Mouse (Mus musculus): ENCODE results near the gene Mymx. TPM values are rescaled to one million over a fixed set of nuclear protein-coding genes. Genes with fewer than 3 reads are reported as not detected.
A peak's percentile ranks its signal among the peaks of the same experiment; 100 is the strongest.

Gene Mymx
- total and polyA plus RNA-seq, 2 experiments from 2014 or later, result not detected

DNA sequence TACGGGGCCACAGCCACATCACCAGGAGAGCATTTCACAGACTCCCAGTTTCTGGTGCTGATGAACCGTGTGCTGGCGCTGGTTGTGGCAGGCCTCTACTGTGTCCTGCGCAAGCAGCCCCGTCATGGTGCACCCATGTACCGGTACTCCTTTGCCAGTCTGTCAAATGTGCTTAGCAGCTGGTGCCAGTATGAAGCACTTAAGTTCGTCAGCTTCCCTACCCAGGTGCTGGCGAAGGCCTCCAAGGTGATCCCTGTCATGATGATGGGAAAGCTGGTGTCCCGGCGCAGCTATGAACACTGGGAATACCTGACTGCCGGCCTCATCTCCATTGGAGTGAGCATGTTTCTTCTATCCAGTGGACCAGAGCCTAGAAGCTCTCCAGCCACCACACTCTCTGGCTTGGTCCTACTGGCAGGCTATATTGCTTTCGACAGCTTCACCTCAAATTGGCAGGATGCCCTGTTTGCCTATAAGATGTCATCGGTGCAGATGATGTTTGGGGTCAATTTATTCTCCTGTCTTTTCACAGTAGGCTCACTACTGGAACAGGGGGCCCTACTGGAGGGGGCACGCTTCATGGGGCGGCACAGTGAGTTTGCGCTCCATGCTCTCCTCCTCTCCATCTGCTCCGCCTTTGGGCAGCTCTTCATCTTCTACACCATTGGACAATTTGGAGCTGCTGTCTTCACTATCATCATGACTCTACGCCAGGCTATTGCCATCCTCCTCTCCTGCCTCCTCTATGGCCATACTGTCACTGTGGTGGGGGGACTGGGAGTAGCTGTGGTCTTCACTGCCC lies 35.3 kb downstream of the Mymx start:
- no peak for DNase-seq (ENCODE audit: low spot score)
- H3K27ac ChIP-seq, result peak overlapping the region; percentile 22; the same call in 1 of the 2 replicates
- 61% methylated on average over 18 of the region's 18 CpGs for WGBS

GRCm38 (mm10) chr17:45566031-45566359 lies 35.9 kb downstream of the Mymx start:
- Histone ChIP-seq H3K4me1 (ENCODE audit: insufficient read depth, low read length) (peaks cover 9% of the 10 kb centered on the region; the same call in 1 of the 2 replicates), H3K27ac (no peak overlapping the region)

More for the DNA sequence above, 35.3 kb downstream of the Mymx start:
- Histone ChIP-seq H3K4me1 (ENCODE audit: insufficient read depth, low read length) (peaks cover 9% of the 10 kb centered on the region; the same call in 1 of the 2 replicates), H3K27me3 (ENCODE audit: insufficient read depth, low read length) (no peaks in the 10 kb centered on the region), H3K36me3 (ENCODE audit: insufficient read depth, low read length) (peaks cover 58% of the 10 kb centered on the region), H3K4me2 (ENCODE audit: low read depth, low read length) (no peak overlapping the region), H3K9ac (replicated peaks; ENCODE audit: low read length) (no peak overlapping the region), H3K9me3 (ENCODE audit: low read length) (no peaks in the 10 kb centered on the region), H3K4me3 (ENCODE audit: low read length) (no peak overlapping the region)
- no peak for ATAC-seq
- no peak for TF ChIP-seq CTCF (IDR thresholded peaks at IDR 0.05; ENCODE audit: low read depth)

DNA sequence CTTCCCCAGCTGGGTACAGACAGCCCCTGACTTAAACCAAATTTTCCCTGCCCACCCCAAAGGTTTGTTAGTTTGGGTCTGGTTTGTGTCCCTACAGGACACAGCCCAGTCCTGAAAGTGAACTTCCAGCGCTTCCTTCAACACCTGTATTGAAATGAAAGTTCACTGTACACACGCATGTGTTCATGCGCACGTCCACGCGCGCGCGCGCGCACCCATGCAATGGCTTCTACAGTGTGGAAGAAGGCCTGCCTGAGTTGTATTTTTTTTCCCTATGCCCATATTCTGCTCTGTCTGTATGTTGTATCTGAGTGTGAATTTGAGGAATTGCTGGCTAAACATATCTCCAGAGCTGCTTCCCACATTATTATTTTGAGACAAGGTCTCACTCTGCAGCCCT lies 36.8 kb downstream of the Mymx start:
- DNase-seq (ENCODE audit: low spot score), result no peak
- WGBS, result 95% methylated on average over 11 of the region's 11 CpGs
- Histone ChIP-seq H3K36me3 (ENCODE audit: insufficient read depth, low read length) (peaks cover 44% of the 10 kb centered on the region), H3K9me3 (ENCODE audit: low read length) (no peaks in the 10 kb centered on the region), H3K4me2 (ENCODE audit: low read depth, low read length) (peak overlapping the region; percentile 80), H3K27me3 (ENCODE audit: insufficient read depth, low read length) (no peaks in the 10 kb centered on the region), H3K4me3 (ENCODE audit: low read length) (peak overlapping the region; percentile 79), H3K9ac (replicated peaks; ENCODE audit: low read length) (peak overlapping the region; percentile 93; the same call in 1 of the 2 replicates), H3K27ac (peak overlapping the region; percentile 94), H3K4me1 (ENCODE audit: insufficient read depth, low read length) (peaks cover 9% of the 10 kb centered on the region; the same call in 1 of the 2 replicates)
- no peak for ATAC-seq
- no peak for TF ChIP-seq CTCF (IDR thresholded peaks at IDR 0.05; ENCODE audit: low read depth)

More at GRCm38 (mm10) chr17:45566031-45566359, 35.9 kb downstream of the Mymx start:
- TF ChIP-seq CTCF (IDR thresholded peaks at IDR 0.05; ENCODE audit: low read depth), result no peak
- Histone ChIP-seq H3K27me3 (ENCODE audit: insufficient read depth, low read length) (no peaks in the 10 kb centered on the region), H3K9ac (replicated peaks; ENCODE audit: low read length) (no peak overlapping the region), H3K9me3 (ENCODE audit: low read length) (no peaks in the 10 kb centered on the region), H3K4me3 (ENCODE audit: low read length) (no peak overlapping the region), H3K36me3 (ENCODE audit: insufficient read depth, low read length) (peaks cover 52% of the 10 kb centered on the region), H3K4me2 (ENCODE audit: low read depth, low read length) (no peak overlapping the region)
- ATAC-seq (no peak), DNase-seq (ENCODE audit: low spot score) (no peak)
- 76% methylated on average over 1 of the region's 1 CpGs for WGBS

- TF ChIP-seq CTCF (IDR thresholded peaks at IDR 0.05; ENCODE audit: low read depth), result no peak; the same call in 1 of the 2 replicates
- Histone ChIP-seq H3K9me3 (ENCODE audit: low read length) (no peaks in the 10 kb centered on the region), H3K36me3 (ENCODE audit: insufficient read depth, low read length) (peaks cover 39% of the 10 kb centered on the region), H3K27me3 (ENCODE audit: insufficient read depth, low read length) (no peaks in the 10 kb centered on the region), H3K4me1 (ENCODE audit: insufficient read depth, low read length) (peaks cover 9% of the 10 kb centered on the region; the same call in 1 of the 2 replicates), H3K27ac (peak overlapping the region; percentile 94), H3K4me3 (ENCODE audit: low read length) (peak overlapping the region; percentile 79), H3K9ac (replicated peaks; ENCODE audit: low read length) (peak overlapping the region; percentile 93), H3K4me2 (ENCODE audit: low read depth, low read length) (peak overlapping the region; percentile 80)
- ATAC-seq (peak; percentile 1; the same call in 1 of the 2 replicates), DNase-seq (ENCODE audit: low spot score) (no peak)
- 6% methylated on average over 18 of the region's 18 CpGs for WGBS
Measured at GRCm38 (mm10) chr17:45564531-45565084, 37.3 kb downstream of the Mymx start.

- ATAC-seq, result peak; percentile 89
- DNase-seq (ENCODE audit: low spot score), result peak; percentile 97
- peak within 1 kb of the TSS; percentile 80 for H3K4me2 ChIP-seq (ENCODE audit: low read depth, low read length)
- H3K9ac ChIP-seq (replicated peaks; ENCODE audit: low read length), result peak within 1 kb of the TSS; percentile 93
- H3K27me3 ChIP-seq (ENCODE audit: insufficient read depth, low read length), result no peaks in the 10 kb centered on the region
- peaks cover 9% of the 10 kb centered on the region; the same call in 1 of the 2 replicates for H3K4me1 ChIP-seq (ENCODE audit: insufficient read depth, low read length)
- H3K4me3 ChIP-seq (ENCODE audit: low read length), result peak within 1 kb of the TSS; percentile 79
- peak within 1 kb of the TSS; percentile 94 for H3K27ac ChIP-seq
- no peaks in the 10 kb centered on the region for H3K9me3 ChIP-seq (ENCODE audit: low read length)
- H3K36me3 ChIP-seq (ENCODE audit: insufficient read depth, low read length), result peaks cover 31% of the 10 kb centered on the region
- TF ChIP-seq CTCF (IDR thresholded peaks at IDR 0.05; ENCODE audit: low read depth), result peak; percentile 89
- WGBS, result under 1% methylated on average over 48 of the region's 61 CpGs
Measured at GRCm38 (mm10) chr17:45563655-45564530, 38.0 kb downstream of the Mymx start, which contains the start of gene Slc35b2. TSS of gene Slc35b2 (plus strand) at chr17:45563874.

DNA sequence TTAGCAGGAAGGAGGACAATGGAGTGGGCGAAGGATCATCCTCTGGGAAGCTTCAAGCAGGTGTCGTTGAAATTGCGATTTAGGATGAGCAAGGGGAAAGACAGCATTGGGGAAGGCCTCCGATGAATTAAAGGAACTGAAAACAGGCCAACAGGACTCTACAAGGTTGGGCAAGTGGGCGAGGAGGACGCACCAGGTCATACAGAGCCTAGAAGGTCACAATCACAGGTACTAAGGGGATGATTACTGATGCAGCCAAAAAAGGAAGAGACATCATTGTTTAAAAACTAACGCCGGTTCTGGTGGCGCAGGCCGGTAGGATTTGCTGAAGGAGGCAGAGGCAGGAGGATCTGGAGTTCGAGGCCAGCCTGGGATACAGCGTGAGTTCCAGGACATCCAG lies 38.7 kb downstream of the Mymx start:
- WGBS, result 76% methylated on average over 12 of the region's 12 CpGs
- no peak overlapping the region for H3K9ac ChIP-seq (replicated peaks; ENCODE audit: low read length)
- H3K4me3 ChIP-seq (ENCODE audit: low read length), result no peak overlapping the region; the same call in 1 of the 2 replicates
- peaks cover 9% of the 10 kb centered on the region; the same call in 1 of the 2 replicates for H3K4me1 ChIP-seq (ENCODE audit: insufficient read depth, low read length)
- no peaks in the 10 kb centered on the region for H3K9me3 ChIP-seq (ENCODE audit: low read length)
- no peak overlapping the region for H3K27ac ChIP-seq
- no peak for DNase-seq (ENCODE audit: low spot score)
- no peak for TF ChIP-seq CTCF (IDR thresholded peaks at IDR 0.05; ENCODE audit: low read depth)
- peak overlapping the region; percentile 80 for H3K4me2 ChIP-seq (ENCODE audit: low read depth, low read length)
- no peak for ATAC-seq
- no peaks in the 10 kb centered on the region for H3K27me3 ChIP-seq (ENCODE audit: insufficient read depth, low read length)
- peaks cover 25% of the 10 kb centered on the region for H3K36me3 ChIP-seq (ENCODE audit: insufficient read depth, low read length)
